Mouse (Mus musculus) macrophage (primary cell): ENCODE results near the gene Slc5a3. TPM values are rescaled to one million over a fixed set of nuclear protein-coding genes. Genes with fewer than 3 reads are reported as not detected.

Experiments
- H3K27ac ChIP-seq: fragments of 350-480 bp; formaldehyde crosslinking; 2 replicates; pipeline ENCODE4 v1.9.0; 2021
- H3K36me3 ChIP-seq: fragments of 350-480 bp; formaldehyde crosslinking; 2 replicates; pipeline ENCODE4 v1.9.0; 2021; ENCODE audit errors: inconsistent target
- H3K4me3 ChIP-seq: fragments of 350-480 bp; formaldehyde crosslinking; 2 replicates; pipeline ENCODE4 v1.9.0; 2021; ENCODE audit errors: inconsistent target
- H3K79me2 ChIP-seq: fragments of 350-480 bp; formaldehyde crosslinking; 2 replicates; pipeline ENCODE4 v1.9.0; 2021; ENCODE audit errors: inconsistent target
- WGBS: methylation state at CpG from one replicate; pipeline ENCODE4 v1.1.7; 2026; ENCODE audit warnings: inconsistent platforms; ENCODE audit not compliant: missing documents; 5-methylcytosine and 5-hydroxymethylcytosine counted together
- polyA plus RNA-seq: library from polyadenylated mRNA; stranded (reverse); fragments of 250-400 nt; gene quantifications from 3 replicates; pipeline ENCODE4 v1.2.4, GENCODE M21; 2018; ENCODE audit warnings: inconsistent platforms
- total RNA-seq, 78 experiments: library from RNA; depleted of rRNA; stranded (reverse); fragments of 250-400 nt; gene quantifications; 1 replicate in 9 of 78; 2 replicates in 24 of 78; 3 replicates in 43 of 78; 4 replicates in 2 of 78; pipeline ENCODE4 v1.2.4; 2018; ENCODE audit warnings: inconsistent platforms in 56 of 78

Gene Slc5a3
- 10 to 100 TPM in 16 of 26 experiments, 1 to 10 TPM in 10; 5.4 to 84.0 (median 12.8) TPM for total RNA-seq (2018; cell fraction: chromatin; rRNA removed)
- 1 to 10 TPM in 16 of 26 experiments, under 1 TPM in 10; 0.48 to 7.5 (median 1.5) TPM for total RNA-seq (2018; cell fraction: cytosol; rRNA removed)
- 10 to 100 TPM in 13 of 26 experiments, 1 to 10 TPM in 13; 2.7 to 41.1 (median 8.5) TPM for total RNA-seq (2018; cell fraction: nucleus; rRNA removed)
- polyA plus RNA-seq, result 0.62 to 1.7 TPM (median 1.1 TPM) in 3 replicates

DNA sequence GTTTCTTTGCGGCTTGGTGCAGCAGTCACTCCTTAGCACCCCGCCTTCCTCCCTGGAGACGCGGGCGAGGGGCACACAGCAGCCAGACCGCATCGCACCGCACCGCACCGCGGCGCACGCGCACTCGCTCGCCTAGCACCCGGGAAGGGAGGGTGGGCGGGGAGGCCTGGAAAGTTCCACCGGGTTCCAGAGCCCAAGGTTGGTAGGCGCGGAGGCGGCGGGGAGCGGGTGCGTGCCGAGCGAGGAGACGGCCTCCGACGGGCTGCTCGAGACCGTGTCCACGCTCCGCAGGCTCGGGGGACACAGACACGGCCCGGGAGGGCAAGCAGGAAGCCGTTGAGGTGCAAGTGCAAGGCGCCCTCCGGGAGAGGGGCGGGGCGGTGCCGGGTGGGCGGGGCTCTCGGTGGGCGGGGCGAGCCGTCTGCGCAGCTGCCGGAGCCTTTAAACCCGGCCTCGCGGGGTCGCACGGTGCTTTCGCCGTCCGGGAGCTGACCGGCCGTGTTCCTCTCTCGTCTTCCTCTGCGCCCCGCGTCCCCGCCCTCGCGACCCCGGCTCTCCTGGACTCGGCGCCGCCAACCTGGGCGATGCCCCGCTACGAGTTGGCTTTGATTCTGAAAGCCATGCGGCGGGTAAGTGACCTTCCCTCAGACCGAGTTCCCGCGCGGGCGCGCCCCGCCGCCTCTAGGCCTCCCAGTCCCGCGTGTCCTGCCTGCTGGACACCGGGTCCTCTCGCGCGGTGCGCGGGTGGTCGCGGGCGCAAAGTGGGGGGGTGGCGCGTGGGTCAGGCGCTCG lies at the start of gene Slc5a3, which contains the start of the genes Mrps6 and Gm49711:
Gene Slc5a3 (plus strand): TSS at position 471 of the 792 bp plus-strand sequence.
Gene Mrps6 (plus strand): TSS at position 419 of the 792 bp plus-strand sequence.
Gene Gm49711 (plus strand): TSS at position 465 of the 792 bp plus-strand sequence.
- Histone ChIP-seq H3K27ac (no peak within 1 kb of the TSS), H3K36me3 (no peaks in the 10 kb centered on the region), H3K79me2 (peaks cover 17% of the 10 kb centered on the region), H3K4me3 (peak within 1 kb of the TSS; percentile 40)
- 1% methylated on average over 73 of the region's 99 CpGs for WGBS

DNA sequence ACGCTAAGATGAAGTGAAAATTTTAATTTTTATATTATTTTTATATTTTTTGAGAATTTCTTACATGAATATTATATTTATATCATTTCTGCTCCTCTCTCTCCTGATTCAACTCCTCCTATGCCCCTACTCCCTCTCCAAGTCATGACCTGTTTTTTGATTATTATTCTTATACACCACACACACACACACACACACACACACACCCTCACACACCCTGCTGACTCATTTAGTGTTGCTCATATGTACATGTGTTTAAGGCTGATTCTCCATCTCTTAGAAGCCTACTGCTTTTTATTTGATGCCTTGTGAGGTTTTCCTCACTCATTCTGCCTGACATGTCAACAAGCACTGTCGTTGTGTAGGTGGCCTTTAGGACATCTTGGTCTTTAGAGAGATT lies 48.5 kb upstream of the Slc5a3 start:
- H3K27ac ChIP-seq, result no peak overlapping the region
- no peaks in the 10 kb centered on the region for H3K36me3 ChIP-seq
- no peak overlapping the region for H3K4me3 ChIP-seq
- 100% methylated on average over 2 of the region's 2 CpGs for WGBS
- no peaks in the 10 kb centered on the region for H3K79me2 ChIP-seq

DNA sequence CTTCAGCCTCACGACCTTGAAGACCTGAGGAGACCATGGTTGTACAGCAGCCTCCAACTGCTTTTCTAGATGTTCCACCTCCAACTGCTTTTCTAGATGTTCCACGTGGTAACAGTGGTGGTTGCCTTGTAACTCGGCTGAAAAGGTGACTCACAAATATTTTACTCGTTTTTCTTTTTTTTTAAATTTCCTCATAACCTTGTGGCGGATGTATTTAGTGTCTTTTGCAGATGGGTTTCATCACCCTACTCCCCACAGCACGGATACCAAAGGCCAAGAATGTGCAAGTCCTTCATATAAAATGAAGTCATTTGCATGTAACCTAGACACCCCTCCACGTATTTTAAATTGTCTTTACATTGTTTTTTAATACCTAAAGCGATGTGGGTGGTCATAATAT lies 41.3 kb upstream of the Slc5a3 start:
- no peaks in the 10 kb centered on the region for H3K79me2 ChIP-seq
- 64% methylated on average over 8 of the region's 8 CpGs for WGBS
- no peak overlapping the region for H3K27ac ChIP-seq
- H3K36me3 ChIP-seq, result no peaks in the 10 kb centered on the region
- H3K4me3 ChIP-seq, result no peak overlapping the region

DNA sequence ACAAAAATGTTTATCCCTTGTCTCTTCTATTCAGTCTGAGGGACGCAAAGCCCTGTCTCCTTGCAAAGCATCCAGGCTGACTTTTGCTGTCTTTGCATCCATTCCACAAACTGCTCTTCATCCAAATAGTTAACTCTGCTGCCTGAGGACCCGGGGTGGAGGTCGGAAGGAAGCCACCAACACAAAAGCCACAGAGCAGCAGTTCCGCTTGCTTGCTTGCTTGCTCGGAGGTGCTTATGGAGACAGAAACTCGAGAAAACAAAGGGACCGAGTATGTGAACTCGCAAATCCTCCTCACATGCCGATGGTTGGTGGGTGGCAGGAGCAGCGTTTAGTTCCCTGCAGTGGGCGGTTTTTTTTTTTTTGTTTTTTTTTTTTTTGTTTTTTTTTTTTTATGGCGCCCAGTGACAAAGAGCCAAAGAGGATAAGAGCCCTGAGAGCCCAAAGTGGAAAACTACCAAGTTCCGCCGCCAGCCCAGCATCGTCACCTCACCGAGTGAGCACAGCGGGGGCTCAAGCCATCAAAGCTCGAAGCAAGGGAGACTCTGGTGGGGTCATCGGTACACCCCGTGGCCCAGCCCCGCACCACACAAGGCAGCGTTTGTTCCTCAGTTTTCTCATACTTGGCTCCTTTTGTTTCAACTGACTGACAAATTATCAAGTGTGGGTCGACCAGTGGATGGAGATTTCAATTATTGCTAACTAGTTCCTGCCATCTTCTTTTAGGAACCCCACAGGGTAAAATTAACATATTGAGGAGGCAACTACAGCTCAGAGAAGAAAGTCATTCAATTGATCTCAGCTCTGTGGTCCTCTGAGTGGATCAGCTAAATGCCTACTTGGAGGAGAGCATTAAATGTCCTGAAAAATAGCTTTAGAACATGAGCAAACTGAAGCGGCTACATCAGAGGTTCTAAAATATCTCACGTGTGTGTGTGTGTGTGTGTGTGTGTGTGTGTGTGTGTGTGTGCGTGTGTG lies 38.7 kb upstream of the Slc5a3 start:
- Histone ChIP-seq H3K4me3 (peak overlapping the region; percentile 30), H3K79me2 (no peaks in the 10 kb centered on the region), H3K36me3 (no peaks in the 10 kb centered on the region), H3K27ac (peak overlapping the region; percentile 27; the same call in 1 of the 2 replicates)
- 6% methylated on average over 23 of the region's 26 CpGs for WGBS

DNA sequence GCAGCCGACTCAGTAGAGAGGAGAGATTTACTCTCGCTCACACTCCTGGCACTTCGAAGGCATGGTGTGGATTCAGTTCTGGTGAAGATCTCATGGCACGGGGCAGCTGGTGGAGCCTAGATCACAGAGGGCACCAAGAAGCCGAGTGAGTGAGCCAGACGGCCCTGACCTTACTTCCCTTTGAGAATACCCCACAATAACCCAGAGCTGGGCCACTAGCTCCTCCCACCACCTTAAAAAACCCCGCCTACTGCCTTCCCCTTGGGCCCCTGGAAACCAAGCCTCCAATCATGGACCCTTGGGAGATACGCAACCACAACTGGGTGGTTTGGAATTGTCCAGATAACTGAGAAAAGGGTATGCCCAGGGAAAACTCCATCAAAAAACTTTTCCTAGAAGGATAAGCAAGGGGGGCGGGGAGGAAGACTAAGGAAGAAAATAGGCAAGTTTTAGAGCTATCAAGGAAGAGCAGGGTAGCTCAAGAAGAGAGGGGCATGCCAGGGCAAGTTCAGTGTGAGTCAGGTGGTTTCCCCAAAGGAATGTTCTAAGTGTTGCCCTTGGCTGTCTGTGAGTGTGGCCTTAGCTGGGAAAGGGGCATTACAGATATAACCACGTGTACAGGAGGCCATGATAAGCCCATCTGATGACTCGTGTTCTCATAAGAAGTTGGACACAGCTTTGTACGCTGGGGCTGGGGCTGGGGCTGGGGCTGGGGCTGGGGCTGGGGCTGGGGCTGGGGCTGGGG lies 36.3 kb upstream of the Slc5a3 start:
- Histone ChIP-seq H3K27ac (no peak overlapping the region), H3K79me2 (no peaks in the 10 kb centered on the region), H3K36me3 (no peaks in the 10 kb centered on the region), H3K4me3 (no peak overlapping the region)
- WGBS, result 77% methylated on average over 12 of the region's 12 CpGs

DNA sequence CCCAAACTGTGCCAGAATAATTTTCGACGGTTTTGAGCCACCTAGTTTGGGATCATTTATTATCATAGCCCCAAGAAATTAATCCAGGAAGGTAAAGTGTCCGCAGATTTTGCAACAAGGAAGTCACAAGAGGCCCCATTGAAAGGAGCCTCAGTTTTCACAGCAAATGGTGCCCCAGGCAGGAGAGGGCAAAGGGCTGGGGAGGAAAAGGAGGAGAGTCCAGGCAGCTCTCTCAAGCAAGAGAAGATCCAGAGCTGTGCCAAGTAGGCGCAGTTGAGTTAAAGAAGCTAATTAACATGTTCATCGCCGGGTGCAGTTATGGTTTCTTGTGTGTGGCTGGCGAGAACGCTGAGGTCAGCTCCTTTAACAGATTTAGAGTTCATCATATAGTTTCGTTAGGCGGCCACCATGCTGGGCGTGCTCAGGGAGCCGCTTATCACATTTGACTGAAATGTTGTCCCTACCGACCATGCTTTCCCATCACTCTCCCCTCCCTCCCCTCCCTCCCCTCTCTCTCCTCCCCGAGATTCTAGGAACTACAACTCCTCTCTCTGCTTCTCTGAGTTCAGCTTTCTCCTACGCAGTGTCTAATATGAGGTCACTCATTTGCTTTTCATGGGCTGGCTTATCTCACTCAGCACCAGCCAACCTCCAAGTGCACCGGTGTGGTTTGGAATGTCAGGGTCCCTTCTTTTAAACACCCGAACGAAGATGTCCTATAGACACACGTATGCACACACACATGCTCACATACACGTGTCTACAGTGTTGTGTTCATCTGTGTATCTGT lies 35.4 kb upstream of the Slc5a3 start:
- 86% methylated on average over 19 of the region's 20 CpGs for WGBS
- no peaks in the 10 kb centered on the region for H3K79me2 ChIP-seq

DNA sequence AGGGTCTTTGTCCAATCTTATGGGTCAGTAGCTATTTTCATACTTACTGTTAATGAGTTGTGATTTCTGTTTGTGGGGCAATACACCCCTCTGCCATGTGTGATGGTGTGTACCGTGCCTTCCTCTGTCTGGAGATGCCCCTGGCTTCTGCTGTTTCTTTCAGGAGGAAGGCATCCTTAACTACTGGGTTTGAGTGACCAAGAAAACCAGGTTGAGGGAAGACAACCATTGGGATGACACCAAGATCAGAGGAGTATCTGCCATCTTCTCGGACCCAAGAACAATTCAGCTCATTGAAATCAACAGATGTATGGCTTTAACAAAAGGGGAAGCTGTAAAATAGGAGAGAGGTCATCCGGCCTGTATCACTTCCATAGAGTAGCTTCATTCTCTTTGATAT lies 24.8 kb upstream of the Slc5a3 start:
- Histone ChIP-seq H3K27ac (no peak overlapping the region), H3K36me3 (no peaks in the 10 kb centered on the region), H3K79me2 (no peaks in the 10 kb centered on the region), H3K4me3 (no peak overlapping the region)
- WGBS, result 81% methylated on average over 3 of the region's 3 CpGs

More for the DNA sequence above, 35.4 kb upstream of the Slc5a3 start:
- no peaks in the 10 kb centered on the region for H3K36me3 ChIP-seq
- H3K27ac ChIP-seq, result no peak overlapping the region
- no peak overlapping the region for H3K4me3 ChIP-seq

DNA sequence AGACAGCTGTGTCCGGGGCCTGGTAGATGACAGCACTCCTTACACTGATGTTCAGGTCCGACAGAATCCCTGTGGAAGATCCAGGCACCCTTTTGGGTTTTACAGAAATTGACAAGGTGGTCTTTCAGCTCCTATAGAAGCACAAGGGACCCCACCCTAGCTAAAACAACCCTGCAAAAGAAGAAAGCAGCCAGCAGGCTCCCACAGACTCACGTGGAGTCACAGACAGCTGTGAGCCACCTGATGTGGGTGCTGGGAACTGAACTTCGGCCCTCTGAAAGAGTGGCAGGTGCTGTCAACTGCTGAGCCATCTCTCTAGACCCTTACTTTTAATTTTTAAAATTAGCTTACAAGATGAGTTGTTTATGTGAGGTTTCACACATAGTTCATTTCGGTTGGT lies 23.4 kb upstream of the Slc5a3 start:
- 85% methylated on average over 5 of the region's 5 CpGs for WGBS
- Histone ChIP-seq H3K27ac (no peak overlapping the region), H3K36me3 (no peaks in the 10 kb centered on the region), H3K79me2 (no peaks in the 10 kb centered on the region), H3K4me3 (no peak overlapping the region)

DNA sequence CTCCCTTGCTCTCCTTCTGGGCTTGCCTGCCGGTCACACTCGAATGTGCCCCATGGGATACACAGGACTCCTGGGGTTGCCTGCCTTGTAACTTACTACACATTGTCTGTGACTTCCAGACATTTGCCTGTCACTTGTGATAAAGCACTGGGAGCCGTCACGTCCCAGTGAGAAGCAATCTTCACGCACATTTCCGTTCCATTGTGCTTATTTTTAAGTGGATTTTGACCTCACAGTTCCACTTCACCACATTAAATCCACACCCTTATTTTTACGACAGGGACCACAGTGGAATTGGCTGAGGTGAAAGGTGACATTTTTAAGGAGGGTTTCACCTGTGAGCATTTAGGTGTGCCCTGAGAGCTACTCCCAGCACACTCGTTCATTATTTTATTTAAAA lies 21.4 kb upstream of the Slc5a3 start:
- WGBS, result 91% methylated on average over 8 of the region's 8 CpGs

DNA sequence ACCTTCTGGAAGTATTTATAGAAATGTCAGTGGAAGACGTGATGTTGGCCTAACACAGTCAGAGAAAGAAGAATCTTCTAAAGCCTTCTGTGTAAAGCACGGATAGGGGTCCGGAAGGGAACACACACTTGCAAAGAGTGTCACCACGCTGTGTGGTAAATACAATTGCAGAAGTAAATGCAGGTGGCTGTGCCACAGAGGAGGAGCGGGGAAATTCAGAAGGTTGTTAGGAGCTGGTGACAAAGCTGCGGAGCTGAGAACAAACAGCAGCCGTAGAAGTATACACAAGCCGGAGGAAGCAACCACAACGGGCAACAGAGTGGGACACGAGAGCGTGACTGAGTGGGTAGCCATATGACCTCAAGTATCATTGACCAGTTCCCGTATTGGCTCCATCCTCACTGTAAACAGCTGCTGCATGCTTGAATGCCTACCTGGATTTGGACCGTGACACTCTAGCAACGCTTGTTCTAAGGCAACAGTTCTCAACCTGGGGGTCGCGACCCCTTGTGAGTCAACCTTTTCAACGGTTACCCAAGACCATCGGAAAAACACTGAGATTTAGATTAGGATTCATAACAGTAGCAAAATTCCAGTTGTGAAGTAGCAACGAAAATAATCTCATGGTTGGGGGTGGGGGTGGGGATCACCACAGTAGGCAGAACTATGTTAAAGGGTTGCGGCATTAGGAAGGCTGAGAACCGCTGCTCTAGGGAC lies 20.1 kb upstream of the Slc5a3 start:
- H3K4me3 ChIP-seq, result no peak overlapping the region
- 49% methylated on average over 21 of the region's 21 CpGs for WGBS

More for the DNA sequence above, 21.4 kb upstream of the Slc5a3 start:
- H3K79me2 ChIP-seq, result no peaks in the 10 kb centered on the region
- H3K36me3 ChIP-seq, result no peaks in the 10 kb centered on the region
- no peak overlapping the region for H3K27ac ChIP-seq
- no peak overlapping the region for H3K4me3 ChIP-seq

DNA sequence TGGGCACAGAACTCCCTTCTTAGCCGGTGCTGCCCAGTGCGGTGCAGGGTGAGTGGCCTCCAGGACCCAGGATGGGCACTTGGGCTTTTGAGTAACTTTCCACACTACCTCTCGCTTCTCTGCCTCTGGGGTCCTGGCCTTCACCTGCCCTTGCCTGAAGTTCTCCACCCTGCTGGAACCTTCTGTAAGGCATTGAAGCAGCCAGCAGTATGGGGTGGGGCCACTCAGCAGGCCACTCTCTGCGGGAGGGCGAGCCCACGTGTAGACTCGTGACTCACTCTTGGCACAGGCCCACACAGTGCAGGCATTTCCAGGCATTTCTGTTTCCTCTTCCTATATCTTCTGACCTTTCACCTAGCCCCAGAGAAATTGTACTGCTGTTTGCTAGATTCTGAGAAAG lies 18.7 kb upstream of the Slc5a3 start:
- WGBS, result 73% methylated on average over 7 of the region's 7 CpGs
- H3K36me3 ChIP-seq, result no peaks in the 10 kb centered on the region
- no peak overlapping the region for H3K4me3 ChIP-seq
- H3K79me2 ChIP-seq, result no peaks in the 10 kb centered on the region
- 0 out of 2 replicates have a peak overlapping the region, but pooled peaks have one; percentile 24 for H3K27ac ChIP-seq

More for the DNA sequence above, 20.1 kb upstream of the Slc5a3 start:
- no peaks in the 10 kb centered on the region for H3K79me2 ChIP-seq
- H3K36me3 ChIP-seq, result no peaks in the 10 kb centered on the region
- H3K27ac ChIP-seq, result no peak overlapping the region

DNA sequence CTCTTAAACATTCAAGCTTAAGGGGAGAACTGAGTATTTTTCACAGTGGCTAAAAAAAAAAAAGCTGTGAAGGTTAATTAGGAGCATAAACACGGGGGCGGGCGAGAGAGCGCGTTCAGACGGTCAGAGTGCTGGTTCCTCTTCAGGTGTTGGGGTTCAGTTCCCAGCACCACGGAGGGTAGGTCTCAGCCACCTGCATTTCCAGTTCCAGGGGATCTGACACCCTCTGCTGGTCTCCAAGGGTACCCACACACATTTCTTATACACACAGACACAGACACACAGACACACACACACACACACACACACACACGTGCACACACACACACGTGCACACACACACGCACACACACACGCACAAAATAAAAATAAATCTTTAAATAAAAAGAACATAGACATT lies 18.2 kb upstream of the Slc5a3 start:
- 92% methylated on average over 11 of the region's 11 CpGs for WGBS
- Histone ChIP-seq H3K4me3 (no peak overlapping the region), H3K27ac (no peak overlapping the region), H3K36me3 (no peaks in the 10 kb centered on the region), H3K79me2 (no peaks in the 10 kb centered on the region)
